Mouse (Mus musculus): ENCODE results near the gene Pgrmc1. TPM values are rescaled to one million over a fixed set of nuclear protein-coding genes. Genes with fewer than 3 reads are reported as not detected.
"Not testable (repeated sequence)": the region's sequence is repeated elsewhere in the genome, so short reads cannot be mapped to it uniquely, and the experiment has no call there.

Gene Pgrmc1
- 144 and 196 TPM in 2 replicates for polyA plus RNA-seq (2016; fragmentation: Nextera tagmentation; extraction: Ambion mirVana)

DNA sequence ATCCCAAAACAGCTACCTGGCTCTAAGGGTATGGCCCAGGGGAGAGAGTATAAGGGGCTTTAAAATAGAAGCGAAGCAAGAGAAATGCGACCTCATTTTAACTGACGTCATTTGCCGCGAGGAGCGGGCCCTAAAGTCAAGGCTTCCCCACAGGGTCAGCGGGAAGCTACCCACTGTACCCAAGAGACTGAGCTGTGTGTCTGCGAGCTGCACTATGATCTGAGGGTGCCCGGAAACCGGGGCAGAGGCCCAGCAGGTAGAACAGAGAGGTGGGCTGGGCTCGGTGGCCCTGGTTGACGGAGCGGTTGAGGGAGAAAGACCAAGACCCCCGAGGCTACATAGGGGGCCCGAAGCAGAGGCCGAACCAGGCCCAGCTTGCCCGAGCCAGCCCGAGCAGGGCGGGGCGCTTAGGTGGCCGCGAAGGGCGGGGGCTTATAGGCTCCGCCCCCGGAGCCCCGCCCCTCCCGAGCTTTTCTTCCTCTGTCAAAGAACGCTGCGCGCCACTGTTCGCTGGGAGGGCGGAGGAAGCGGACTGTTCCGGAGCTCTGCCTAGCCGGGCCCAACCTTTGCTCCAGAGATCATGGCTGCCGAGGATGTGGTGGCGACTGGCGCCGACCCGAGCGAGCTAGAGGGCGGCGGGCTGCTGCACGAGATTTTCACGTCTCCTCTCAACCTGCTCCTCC lies at the start of gene Pgrmc1:
Pgrmc1 (plus strand) TSS at position 500 of the 683 bp plus-strand sequence.
- peak; percentile 89 for DNase-seq (ENCODE audit: low spot score)
- Histone ChIP-seq H3K36me3 (0 out of 2 replicates have a peak, but pooled peaks cover 6% of the 10 kb centered on the region), H3K4me3 (peak within 1 kb of the TSS; percentile 76), H3K27me3 (ENCODE audit: insufficient read depth, poor library complexity, severe bottlenecking) (no peaks in the 10 kb centered on the region), H3K27ac (peak within 1 kb of the TSS; percentile 92), H3K4me1 (no peaks in the 10 kb centered on the region), H3K9me3 (no peaks in the 10 kb centered on the region)
- 17% methylated on average over 39 of the region's 45 CpGs for WGBS

DNA sequence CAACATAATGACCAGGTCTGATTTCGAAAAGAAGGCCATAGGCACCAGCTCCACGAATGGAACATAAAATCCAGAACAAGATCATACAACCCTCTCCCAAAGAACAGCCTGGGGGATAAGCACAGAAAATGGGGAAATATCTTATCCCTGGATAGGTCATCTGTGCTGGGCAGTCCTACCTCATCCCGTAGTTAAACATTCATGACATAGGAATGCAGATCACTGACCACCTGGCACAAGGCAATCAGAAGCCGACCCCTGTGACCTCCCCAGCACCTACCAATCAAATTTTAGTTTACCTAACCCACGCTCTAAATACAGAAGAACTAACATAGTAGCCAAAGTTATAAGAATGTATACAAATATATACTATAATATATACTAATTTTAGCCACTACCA lies 49.2 kb upstream of the Pgrmc1 start:
- H3K9me3 ChIP-seq = no peaks in the 10 kb centered on the region
- H3K36me3 ChIP-seq = no peaks in the 10 kb centered on the region
- 71% methylated on average over 5 of the region's 5 CpGs for WGBS
- no peak overlapping the region for H3K4me3 ChIP-seq
- no peaks in the 10 kb centered on the region for H3K4me1 ChIP-seq
- no peak overlapping the region for H3K27ac ChIP-seq
- DNase-seq (ENCODE audit: low spot score) = no peak
- H3K27me3 ChIP-seq (ENCODE audit: insufficient read depth, poor library complexity, severe bottlenecking) = no peaks in the 10 kb centered on the region

- Histone ChIP-seq H3K27ac (no peak overlapping the region), H3K4me3 (no peak overlapping the region), H3K4me1 (no peaks in the 10 kb centered on the region), H3K36me3 (no peaks in the 10 kb centered on the region), H3K9me3 (no peaks in the 10 kb centered on the region), H3K27me3 (ENCODE audit: insufficient read depth, poor library complexity, severe bottlenecking) (no peaks in the 10 kb centered on the region)
- 31% methylated on average over 5 of the region's 5 CpGs for WGBS
- DNase-seq (ENCODE audit: low spot score) = no peak
These were observed 47.1 kb upstream of the Pgrmc1 start for GRCm38 (mm10) chrX:36550906-36551305.

DNA sequence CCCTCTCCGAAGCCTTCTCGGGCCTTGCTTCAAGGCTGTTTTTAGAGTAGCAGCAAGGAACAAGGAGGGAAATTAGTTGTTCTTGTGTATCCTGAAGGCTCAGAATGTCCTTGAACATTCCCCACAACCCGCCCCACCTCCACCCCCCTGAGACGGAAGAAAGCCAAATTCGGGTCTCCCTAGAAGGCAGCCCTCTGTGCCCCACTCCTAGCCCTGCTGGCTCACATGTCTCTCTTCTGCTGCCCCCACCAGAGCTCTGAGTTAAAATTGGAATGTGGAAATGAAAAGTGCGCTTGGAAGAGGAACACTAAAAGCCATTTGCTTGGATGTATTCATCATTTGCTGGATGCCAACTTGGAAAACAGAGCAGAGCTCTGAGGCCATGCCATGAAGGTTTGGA lies 46.7 kb upstream of the Pgrmc1 start:
- no peaks in the 10 kb centered on the region for H3K36me3 ChIP-seq
- no peaks in the 10 kb centered on the region for H3K4me1 ChIP-seq
- no peaks in the 10 kb centered on the region for H3K27me3 ChIP-seq (ENCODE audit: insufficient read depth, poor library complexity, severe bottlenecking)
- H3K4me3 ChIP-seq = no peak overlapping the region
- H3K27ac ChIP-seq = 0 out of 2 replicates have a peak overlapping the region, but pooled peaks have one; percentile 29
- no peaks in the 10 kb centered on the region for H3K9me3 ChIP-seq
- DNase-seq (ENCODE audit: low spot score) = no peak
- 50% methylated on average over 6 of the region's 6 CpGs for WGBS

DNA sequence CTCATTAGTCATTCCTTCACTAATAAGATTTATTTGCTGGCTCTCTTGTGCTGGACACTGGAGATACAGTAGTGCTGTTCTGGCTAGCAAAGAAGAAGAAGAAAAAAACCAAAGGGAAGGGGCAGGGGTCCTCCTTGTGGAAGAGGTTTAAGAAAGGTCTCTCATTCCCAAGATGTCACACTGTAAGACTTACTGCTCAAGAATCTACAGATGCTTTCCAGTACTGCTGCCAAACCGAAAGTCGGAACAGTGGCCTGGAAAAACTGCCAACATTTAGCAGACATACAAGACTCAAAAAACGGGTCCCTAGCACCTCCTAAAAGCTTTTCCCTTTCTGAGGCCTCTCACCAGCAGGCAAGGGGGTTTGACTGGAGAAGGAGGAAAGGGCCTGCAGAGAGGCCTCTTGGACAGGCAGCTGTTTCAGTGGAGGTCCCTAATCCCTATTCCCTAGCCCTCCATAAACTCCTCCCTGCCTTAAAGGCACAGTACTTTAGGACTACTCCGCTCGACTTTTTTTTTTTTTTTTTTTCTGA lies 45.9 kb upstream of the Pgrmc1 start:
- no peak overlapping the region for H3K27ac ChIP-seq
- H3K27me3 ChIP-seq (ENCODE audit: insufficient read depth, poor library complexity, severe bottlenecking) = no peaks in the 10 kb centered on the region
- DNase-seq (ENCODE audit: low spot score) = no peak
- H3K4me3 ChIP-seq = no peak overlapping the region
- no peaks in the 10 kb centered on the region for H3K9me3 ChIP-seq
- H3K4me1 ChIP-seq = no peaks in the 10 kb centered on the region
- H3K36me3 ChIP-seq = no peaks in the 10 kb centered on the region
- WGBS = 28% methylated on average over 5 of the region's 5 CpGs

- H3K9me3 ChIP-seq = no peaks in the 10 kb centered on the region
- H3K27ac ChIP-seq = no peak overlapping the region
- DNase-seq (ENCODE audit: low spot score) = no peak
- no peaks in the 10 kb centered on the region for H3K27me3 ChIP-seq (ENCODE audit: insufficient read depth, poor library complexity, severe bottlenecking)
- 76% methylated on average over 3 of the region's 3 CpGs for WGBS
- no peaks in the 10 kb centered on the region for H3K36me3 ChIP-seq
- H3K4me1 ChIP-seq = no peaks in the 10 kb centered on the region
- H3K4me3 ChIP-seq = no peak overlapping the region
These were observed 45.3 kb upstream of the Pgrmc1 start for GRCm38 (mm10) chrX:36552715-36553114.

DNA sequence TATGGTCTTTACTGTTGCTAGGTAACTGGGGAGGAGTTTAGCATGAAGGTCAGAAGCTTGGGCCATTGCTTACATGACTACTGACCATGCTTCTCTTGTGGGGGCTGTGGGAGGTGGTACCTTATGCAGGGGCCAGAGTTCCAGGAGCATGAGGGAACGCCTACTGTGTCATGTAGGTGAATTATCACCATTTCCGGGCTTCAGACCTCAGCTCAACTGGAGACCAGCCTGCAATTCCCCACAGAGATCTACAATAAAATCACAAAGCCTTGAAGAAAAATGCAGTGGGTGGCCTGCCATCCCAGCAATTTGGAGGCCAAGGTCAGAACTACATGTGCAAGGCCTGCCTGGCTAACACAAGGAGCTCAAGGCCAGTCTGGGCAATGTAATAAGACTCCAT lies 42.8 kb upstream of the Pgrmc1 start:
- not testable (repeated sequence) for H3K9me3 ChIP-seq; H3K4me3 ChIP-seq; H3K27ac ChIP-seq; H3K27me3 ChIP-seq (ENCODE audit: insufficient read depth, poor library complexity, severe bottlenecking); H3K36me3 ChIP-seq; H3K4me1 ChIP-seq; DNase-seq (ENCODE audit: low spot score)
- WGBS = 56% methylated on average over 2 of the region's 2 CpGs

- Histone ChIP-seq H3K36me3 (no peaks in the 10 kb centered on the region), H3K4me3 (no peak overlapping the region), H3K9me3 (no peaks in the 10 kb centered on the region), H3K27me3 (ENCODE audit: insufficient read depth, poor library complexity, severe bottlenecking) (no peaks in the 10 kb centered on the region), H3K27ac (no peak overlapping the region), H3K4me1 (no peaks in the 10 kb centered on the region)
- 83% methylated on average over 4 of the region's 4 CpGs for WGBS
- DNase-seq (ENCODE audit: low spot score) = no peak
These were observed 37.8 kb upstream of the Pgrmc1 start for GRCm38 (mm10) chrX:36560170-36560569.

DNA sequence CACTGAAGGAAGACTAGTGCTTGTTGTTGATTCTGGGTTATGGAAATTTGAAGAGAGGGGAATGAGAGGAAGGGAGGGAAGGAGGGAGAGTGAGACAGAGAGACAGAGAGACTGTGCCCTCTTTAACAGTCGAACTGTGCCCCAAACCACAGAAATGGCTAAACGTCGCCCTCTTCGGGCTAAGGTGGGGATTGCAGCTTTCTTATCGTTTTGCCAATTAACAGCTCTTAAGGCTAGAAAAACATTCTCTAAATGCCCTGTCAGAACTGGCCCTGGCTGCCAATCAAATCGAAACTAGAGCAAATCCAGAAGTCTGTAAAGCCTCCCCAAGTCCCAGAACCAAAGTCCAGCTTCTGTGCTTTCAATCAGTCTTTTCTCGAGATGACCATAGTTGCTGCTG lies 36.4 kb upstream of the Pgrmc1 start:
- no peaks in the 10 kb centered on the region for H3K4me1 ChIP-seq
- no peak overlapping the region for H3K27ac ChIP-seq
- H3K4me3 ChIP-seq = no peak overlapping the region
- 9% methylated on average over 7 of the region's 7 CpGs for WGBS
- H3K36me3 ChIP-seq = no peaks in the 10 kb centered on the region
- no peaks in the 10 kb centered on the region for H3K27me3 ChIP-seq (ENCODE audit: insufficient read depth, poor library complexity, severe bottlenecking)
- no peak for DNase-seq (ENCODE audit: low spot score)
- H3K9me3 ChIP-seq = no peaks in the 10 kb centered on the region

- H3K4me3 ChIP-seq = no peak overlapping the region
- DNase-seq (ENCODE audit: low spot score) = no peak
- H3K4me1 ChIP-seq = no peaks in the 10 kb centered on the region
- 41% methylated on average over 3 of the region's 3 CpGs for WGBS
- H3K9me3 ChIP-seq = no peaks in the 10 kb centered on the region
- no peaks in the 10 kb centered on the region for H3K36me3 ChIP-seq
- H3K27ac ChIP-seq = no peak overlapping the region
- no peaks in the 10 kb centered on the region for H3K27me3 ChIP-seq (ENCODE audit: insufficient read depth, poor library complexity, severe bottlenecking)
These were observed 35.9 kb upstream of the Pgrmc1 start for GRCm38 (mm10) chrX:36562079-36562478.

GRCm38 (mm10) chrX:36586629-36587303 lies 11.2 kb upstream of the Pgrmc1 start:
- H3K27me3 ChIP-seq (ENCODE audit: insufficient read depth, poor library complexity, severe bottlenecking) = no peaks in the 10 kb centered on the region
- DNase-seq (ENCODE audit: low spot score) = no peak
- 88% methylated on average over 1 of the region's 1 CpGs for WGBS
- no peaks in the 10 kb centered on the region for H3K9me3 ChIP-seq
- H3K36me3 ChIP-seq = no peaks in the 10 kb centered on the region
- H3K4me1 ChIP-seq = no peaks in the 10 kb centered on the region
- no peak overlapping the region for H3K27ac ChIP-seq
- no peak overlapping the region for H3K4me3 ChIP-seq

GRCm38 (mm10) chrX:36587304-36588209 lies 10.4 kb upstream of the Pgrmc1 start:
- Histone ChIP-seq H3K27ac (no peak overlapping the region), H3K4me3 (no peak overlapping the region), H3K27me3 (ENCODE audit: insufficient read depth, poor library complexity, severe bottlenecking) (no peaks in the 10 kb centered on the region), H3K9me3 (no peaks in the 10 kb centered on the region), H3K36me3 (no peaks in the 10 kb centered on the region), H3K4me1 (no peaks in the 10 kb centered on the region)
- WGBS = 75% methylated on average over 8 of the region's 8 CpGs
- no peak for DNase-seq (ENCODE audit: low spot score)

DNA sequence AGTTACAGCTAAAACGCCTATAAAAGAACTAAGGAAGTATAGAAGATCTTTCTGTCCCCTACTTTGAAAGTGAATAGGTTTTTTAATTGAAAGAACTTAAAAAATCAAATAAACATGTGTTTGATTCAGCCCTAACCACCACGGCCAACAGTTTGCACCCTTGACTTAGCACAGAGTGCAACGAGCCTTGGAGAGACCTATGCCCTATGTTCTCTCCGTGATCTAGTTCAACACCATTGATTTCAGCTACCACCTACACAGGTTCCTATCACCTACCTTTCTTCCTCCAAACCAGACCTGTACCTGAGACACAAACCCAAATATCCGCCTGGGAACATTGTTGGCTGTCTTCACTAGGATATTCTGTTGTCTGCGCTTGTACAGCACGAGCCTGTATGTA lies 7.7 kb upstream of the Pgrmc1 start:
- H3K9me3 ChIP-seq = no peaks in the 10 kb centered on the region
- no peak for DNase-seq (ENCODE audit: low spot score)
- no peaks in the 10 kb centered on the region for H3K4me1 ChIP-seq
- no peak overlapping the region for H3K27ac ChIP-seq
- H3K27me3 ChIP-seq (ENCODE audit: insufficient read depth, poor library complexity, severe bottlenecking) = no peaks in the 10 kb centered on the region
- H3K36me3 ChIP-seq = no peaks in the 10 kb centered on the region
- H3K4me3 ChIP-seq = no peak overlapping the region
- WGBS = 80% methylated on average over 7 of the region's 7 CpGs

All from heart, embryonic 10.5 days (tissue).